Mouse (Mus musculus): ENCODE measurements around the gene Trappc6b. TPM values are rescaled to one million over a fixed set of nuclear protein-coding genes. Genes with fewer than 3 reads are reported as not detected.

The Trappc6b gene
- 58.9 and 60.8 TPM in 2 replicates for polyA plus RNA-seq (2014; fragmentation: Nextera tagmentation; extraction: Ambion mirVana)

- peak; percentile 94 for ATAC-seq (replicated peaks; ENCODE audit: low FRiP score)
- Histone ChIP-seq H3K9ac (ENCODE audit: low read depth, low read length) (peak within 1 kb of the TSS; percentile 97), H3K36me3 (ENCODE audit: control insufficient read depth, insufficient read depth, low read length) (peaks cover 12% of the 10 kb centered on the region), H3K4me2 (peak within 1 kb of the TSS; percentile 72), H3K27ac (ENCODE audit: low read depth, low read length) (peak within 1 kb of the TSS; percentile 89), H3K27me3 (replicated peaks; ENCODE audit: control insufficient read depth, insufficient read depth, low read length) (no peaks in the 10 kb centered on the region), H3K4me1 (replicated peaks; ENCODE audit: control insufficient read depth, insufficient read depth, low read length) (peaks cover 7% of the 10 kb centered on the region), H3K4me3 (ENCODE audit: low read depth, low read length) (peak within 1 kb of the TSS; percentile 90), H3K9me3 (ENCODE audit: control insufficient read depth, low read length) (no peaks in the 10 kb centered on the region)
- WGBS = under 1% methylated on average over 49 of the region's 49 CpGs
- peak; percentile 82 for DNase-seq (ENCODE audit: low spot score)
These were observed at the start of gene Trappc6b for GRCm38 (mm10) chr12:59060993-59061595. TSS of gene Trappc6b (minus strand) at chr12:59061472.

- no peaks in the 10 kb centered on the region for H3K36me3 ChIP-seq (ENCODE audit: control insufficient read depth, insufficient read depth, low read length)
- 77% methylated on average over 4 of the region's 4 CpGs for WGBS
- no peaks in the 10 kb centered on the region for H3K4me1 ChIP-seq (replicated peaks; ENCODE audit: control insufficient read depth, insufficient read depth, low read length)
- no peaks in the 10 kb centered on the region for H3K9me3 ChIP-seq (ENCODE audit: control insufficient read depth, low read length)
- ATAC-seq (replicated peaks; ENCODE audit: low FRiP score) (no peak), DNase-seq (ENCODE audit: low spot score) (no peak)
- H3K4me3 ChIP-seq (ENCODE audit: low read depth, low read length) = no peak overlapping the region
- H3K9ac ChIP-seq (ENCODE audit: low read depth, low read length) = no peak overlapping the region
- H3K27ac ChIP-seq (ENCODE audit: low read depth, low read length) = no peak overlapping the region
- no peak overlapping the region for H3K4me2 ChIP-seq
- no peaks in the 10 kb centered on the region for H3K27me3 ChIP-seq (replicated peaks; ENCODE audit: control insufficient read depth, insufficient read depth, low read length)
These were observed 46.7 kb upstream of the Trappc6b start for GRCm38 (mm10) chr12:59107926-59108325.

GRCm38 (mm10) chr12:59106491-59106890, 45.2 kb upstream of the Trappc6b start:
- DNase-seq (ENCODE audit: low spot score) (no peak), ATAC-seq (replicated peaks; ENCODE audit: low FRiP score) (no peak)
- Histone ChIP-seq H3K4me2 (no peak overlapping the region), H3K36me3 (ENCODE audit: control insufficient read depth, insufficient read depth, low read length) (no peaks in the 10 kb centered on the region), H3K9ac (ENCODE audit: low read depth, low read length) (no peak overlapping the region), H3K27me3 (replicated peaks; ENCODE audit: control insufficient read depth, insufficient read depth, low read length) (no peaks in the 10 kb centered on the region), H3K9me3 (ENCODE audit: control insufficient read depth, low read length) (no peaks in the 10 kb centered on the region), H3K4me3 (ENCODE audit: low read depth, low read length) (no peak overlapping the region), H3K4me1 (replicated peaks; ENCODE audit: control insufficient read depth, insufficient read depth, low read length) (no peaks in the 10 kb centered on the region), H3K27ac (ENCODE audit: low read depth, low read length) (no peak overlapping the region)
- whole genome bisulfite sequencing = 90% methylated on average over 5 of the region's 5 CpGs

- no peaks in the 10 kb centered on the region for H3K27me3 ChIP-seq (replicated peaks; ENCODE audit: control insufficient read depth, insufficient read depth, low read length)
- WGBS = 89% methylated on average over 6 of the region's 6 CpGs
These were observed 44.6 kb upstream of the Trappc6b start for GRCm38 (mm10) chr12:59105914-59106313.

GRCm38 (mm10) chr12:59104771-59105170, 43.5 kb upstream of the Trappc6b start:
- Histone ChIP-seq H3K4me1 (replicated peaks; ENCODE audit: control insufficient read depth, insufficient read depth, low read length) (no peaks in the 10 kb centered on the region), H3K9me3 (ENCODE audit: control insufficient read depth, low read length) (no peaks in the 10 kb centered on the region), H3K4me2 (no peak overlapping the region), H3K9ac (ENCODE audit: low read depth, low read length) (no peak overlapping the region), H3K27me3 (replicated peaks; ENCODE audit: control insufficient read depth, insufficient read depth, low read length) (no peaks in the 10 kb centered on the region), H3K27ac (ENCODE audit: low read depth, low read length) (no peak overlapping the region), H3K36me3 (ENCODE audit: control insufficient read depth, insufficient read depth, low read length) (no peaks in the 10 kb centered on the region), H3K4me3 (ENCODE audit: low read depth, low read length) (no peak overlapping the region)
- WGBS = 70% methylated on average over 5 of the region's 5 CpGs
- ATAC-seq (replicated peaks; ENCODE audit: low FRiP score) (no peak), DNase-seq (ENCODE audit: low spot score) (no peak)

More at GRCm38 (mm10) chr12:59105914-59106313, 44.6 kb upstream of the Trappc6b start:
- H3K4me3 ChIP-seq (ENCODE audit: low read depth, low read length) = no peak overlapping the region
- no peak overlapping the region for H3K27ac ChIP-seq (ENCODE audit: low read depth, low read length)
- H3K36me3 ChIP-seq (ENCODE audit: control insufficient read depth, insufficient read depth, low read length) = no peaks in the 10 kb centered on the region
- no peak overlapping the region for H3K9ac ChIP-seq (ENCODE audit: low read depth, low read length)
- no peak overlapping the region for H3K4me2 ChIP-seq
- ATAC-seq (replicated peaks; ENCODE audit: low FRiP score) = no peak
- no peak for DNase-seq (ENCODE audit: low spot score)
- no peaks in the 10 kb centered on the region for H3K4me1 ChIP-seq (replicated peaks; ENCODE audit: control insufficient read depth, insufficient read depth, low read length)
- H3K9me3 ChIP-seq (ENCODE audit: control insufficient read depth, low read length) = no peaks in the 10 kb centered on the region

- WGBS = 78% methylated on average over 19 of the region's 19 CpGs
- peak within 1 kb of the TSS; percentile 28; the same call in 1 of the 2 replicates for H3K9ac ChIP-seq (ENCODE audit: low read depth, low read length)
- no peaks in the 10 kb centered on the region for H3K27me3 ChIP-seq (replicated peaks; ENCODE audit: control insufficient read depth, insufficient read depth, low read length)
- no peaks in the 10 kb centered on the region for H3K4me1 ChIP-seq (replicated peaks; ENCODE audit: control insufficient read depth, insufficient read depth, low read length)
- no peaks in the 10 kb centered on the region for H3K36me3 ChIP-seq (ENCODE audit: control insufficient read depth, insufficient read depth, low read length)
- H3K4me3 ChIP-seq (ENCODE audit: low read depth, low read length) = peak within 1 kb of the TSS; percentile 37
- 0 out of 2 replicates have a peak within 1 kb of the TSS, but pooled peaks have one; percentile 18 for H3K4me2 ChIP-seq
- ATAC-seq (replicated peaks; ENCODE audit: low FRiP score) = 0 out of 2 replicates have a peak, but pooled peaks have one; percentile 43
- no peak for DNase-seq (ENCODE audit: low spot score)
- H3K9me3 ChIP-seq (ENCODE audit: control insufficient read depth, low read length) = no peaks in the 10 kb centered on the region
- peak within 1 kb of the TSS; percentile 56; the same call in 1 of the 2 replicates for H3K27ac ChIP-seq (ENCODE audit: low read depth, low read length)
These were observed 34.1 kb upstream of the Trappc6b start, which contains the start of gene Mia2 for GRCm38 (mm10) chr12:59095104-59096025. TSS of gene Mia2 (plus strand) at chr12:59095799.

GRCm38 (mm10) chr12:59093543-59093942, 32.3 kb upstream of the Trappc6b start:
- ATAC-seq (replicated peaks; ENCODE audit: low FRiP score) = no peak
- Histone ChIP-seq H3K4me3 (ENCODE audit: low read depth, low read length) (no peak overlapping the region), H3K4me1 (replicated peaks; ENCODE audit: control insufficient read depth, insufficient read depth, low read length) (no peaks in the 10 kb centered on the region), H3K4me2 (no peak overlapping the region), H3K9ac (ENCODE audit: low read depth, low read length) (no peak overlapping the region), H3K27ac (ENCODE audit: low read depth, low read length) (no peak overlapping the region), H3K27me3 (replicated peaks; ENCODE audit: control insufficient read depth, insufficient read depth, low read length) (no peaks in the 10 kb centered on the region), H3K36me3 (ENCODE audit: control insufficient read depth, insufficient read depth, low read length) (no peaks in the 10 kb centered on the region), H3K9me3 (ENCODE audit: control insufficient read depth, low read length) (no peaks in the 10 kb centered on the region)
- DNase-seq (ENCODE audit: low spot score) = no peak
- 45% methylated on average over 2 of the region's 2 CpGs for WGBS

GRCm38 (mm10) chr12:59086171-59086570, 24.9 kb upstream of the Trappc6b start:
- no peak for DNase-seq (ENCODE audit: low spot score)
- ATAC-seq (replicated peaks; ENCODE audit: low FRiP score) = no peak
- WGBS = 83% methylated on average over 5 of the region's 5 CpGs
- Histone ChIP-seq H3K27ac (ENCODE audit: low read depth, low read length) (no peak overlapping the region), H3K36me3 (ENCODE audit: control insufficient read depth, insufficient read depth, low read length) (no peaks in the 10 kb centered on the region), H3K4me2 (no peak overlapping the region), H3K9me3 (ENCODE audit: control insufficient read depth, low read length) (no peaks in the 10 kb centered on the region), H3K4me3 (ENCODE audit: low read depth, low read length) (no peak overlapping the region), H3K4me1 (replicated peaks; ENCODE audit: control insufficient read depth, insufficient read depth, low read length) (no peaks in the 10 kb centered on the region), H3K27me3 (replicated peaks; ENCODE audit: control insufficient read depth, insufficient read depth, low read length) (no peaks in the 10 kb centered on the region), H3K9ac (ENCODE audit: low read depth, low read length) (no peak overlapping the region)
